Mouse (Mus musculus): ENCODE data around the gene Cox17. TPM values are rescaled to one million over a fixed set of nuclear protein-coding genes. Genes with fewer than 3 reads are reported as not detected.
A peak's percentile ranks its signal among the peaks of the same experiment; 100 is the strongest.

Gene Cox17
- total RNA-seq (2014; rRNA removed): 14.5 and 15.0 TPM in 2 replicates
- polyA plus RNA-seq (2015; fragmentation: Nextera tagmentation; extraction: Ambion mirVana): 65.3 and 66.1 TPM in 2 replicates

GRCm38 (mm10) chr16:38346529-38347325, at the start of gene Cox17, which contains the start of gene Gm21987:
Gene Cox17, plus strand, starts transcription at chr16:38346991.
Gene Gm21987, plus strand, starts transcription at chr16:38347040.
- Histone ChIP-seq H3K4me2 (ENCODE audit: low read depth, low read length, poor library complexity, severe bottlenecking) (peak within 1 kb of the TSS; percentile 82), H3K27me3 (ENCODE audit: insufficient read depth, low read length) (no peaks in the 10 kb centered on the region), H3K9me3 (ENCODE audit: low read length) (no peaks in the 10 kb centered on the region), H3K9ac (replicated peaks; ENCODE audit: low read length, poor library complexity, severe bottlenecking) (peak within 1 kb of the TSS; percentile 76), H3K27ac (ENCODE audit: low read depth, low read length) (peak within 1 kb of the TSS; percentile 78), H3K4me1 (ENCODE audit: insufficient read depth, low read length) (peaks cover 5% of the 10 kb centered on the region; the same call in 1 of the 2 replicates), H3K4me3 (ENCODE audit: low read depth, low read length) (peak within 1 kb of the TSS; percentile 84), H3K36me3 (ENCODE audit: insufficient read depth, low read length) (peaks cover 7% of the 10 kb centered on the region)
- ATAC-seq (ENCODE audit: low FRiP score) (peak; percentile 95), DNase-seq (ENCODE audit: low spot score) (peak; percentile 98)
- no peak for TF ChIP-seq CTCF (IDR thresholded peaks at IDR 0.05)
- WGBS: 3% methylated on average over 35 of the region's 35 CpGs

- H3K4me1 ChIP-seq (ENCODE audit: insufficient read depth, low read length): no peaks in the 10 kb centered on the region
- H3K36me3 ChIP-seq (ENCODE audit: insufficient read depth, low read length): no peaks in the 10 kb centered on the region
- 84% methylated on average over 6 of the region's 6 CpGs for WGBS
- no peaks in the 10 kb centered on the region for H3K9me3 ChIP-seq (ENCODE audit: low read length)
- H3K27me3 ChIP-seq (ENCODE audit: insufficient read depth, low read length): no peaks in the 10 kb centered on the region
- no peak overlapping the region for H3K4me2 ChIP-seq (ENCODE audit: low read depth, low read length, poor library complexity, severe bottlenecking)
- H3K9ac ChIP-seq (replicated peaks; ENCODE audit: low read length, poor library complexity, severe bottlenecking): no peak overlapping the region
- DNase-seq (ENCODE audit: low spot score) (no peak), ATAC-seq (ENCODE audit: low FRiP score) (no peak)
- H3K4me3 ChIP-seq (ENCODE audit: low read depth, low read length): no peak overlapping the region
- no peak overlapping the region for H3K27ac ChIP-seq (ENCODE audit: low read depth, low read length)
- no peak for TF ChIP-seq CTCF (IDR thresholded peaks at IDR 0.05)
Observed at GRCm38 (mm10) chr16:38298410-38298809, 48.4 kb upstream of the Cox17 start.

GRCm38 (mm10) chr16:38302367-38302766, 44.4 kb upstream of the Cox17 start:
- TF ChIP-seq CTCF (IDR thresholded peaks at IDR 0.05): no peak
- ATAC-seq (ENCODE audit: low FRiP score) (no peak), DNase-seq (ENCODE audit: low spot score) (no peak)
- Histone ChIP-seq H3K27me3 (ENCODE audit: insufficient read depth, low read length) (no peaks in the 10 kb centered on the region), H3K4me3 (ENCODE audit: low read depth, low read length) (no peak overlapping the region), H3K9ac (replicated peaks; ENCODE audit: low read length, poor library complexity, severe bottlenecking) (no peak overlapping the region), H3K27ac (ENCODE audit: low read depth, low read length) (no peak overlapping the region), H3K36me3 (ENCODE audit: insufficient read depth, low read length) (no peaks in the 10 kb centered on the region), H3K4me2 (ENCODE audit: low read depth, low read length, poor library complexity, severe bottlenecking) (no peak overlapping the region), H3K9me3 (ENCODE audit: low read length) (no peaks in the 10 kb centered on the region), H3K4me1 (ENCODE audit: insufficient read depth, low read length) (no peaks in the 10 kb centered on the region)
- 92% methylated on average over 13 of the region's 13 CpGs for WGBS

- Histone ChIP-seq H3K36me3 (ENCODE audit: insufficient read depth, low read length) (no peaks in the 10 kb centered on the region), H3K4me3 (ENCODE audit: low read depth, low read length) (no peak overlapping the region), H3K9me3 (ENCODE audit: low read length) (no peaks in the 10 kb centered on the region), H3K27me3 (ENCODE audit: insufficient read depth, low read length) (no peaks in the 10 kb centered on the region), H3K4me2 (ENCODE audit: low read depth, low read length, poor library complexity, severe bottlenecking) (no peak overlapping the region), H3K4me1 (ENCODE audit: insufficient read depth, low read length) (no peaks in the 10 kb centered on the region), H3K27ac (ENCODE audit: low read depth, low read length) (no peak overlapping the region), H3K9ac (replicated peaks; ENCODE audit: low read length, poor library complexity, severe bottlenecking) (no peak overlapping the region)
- ATAC-seq (ENCODE audit: low FRiP score) (no peak), DNase-seq (ENCODE audit: low spot score) (no peak)
- 83% methylated on average over 17 of the region's 17 CpGs for WGBS
- no peak for TF ChIP-seq CTCF (IDR thresholded peaks at IDR 0.05)
Observed at GRCm38 (mm10) chr16:38304460-38305194, 42.2 kb upstream of the Cox17 start.

GRCm38 (mm10) chr16:38306571-38307220, 40.1 kb upstream of the Cox17 start:
- H3K36me3 ChIP-seq (ENCODE audit: insufficient read depth, low read length): no peaks in the 10 kb centered on the region
- H3K4me3 ChIP-seq (ENCODE audit: low read depth, low read length): no peak overlapping the region
- H3K27ac ChIP-seq (ENCODE audit: low read depth, low read length): no peak overlapping the region
- WGBS: 45% methylated on average over 18 of the region's 18 CpGs
- DNase-seq (ENCODE audit: low spot score) (no peak), ATAC-seq (ENCODE audit: low FRiP score) (peak; percentile 41; the same call in 1 of the 2 replicates)
- H3K9ac ChIP-seq (replicated peaks; ENCODE audit: low read length, poor library complexity, severe bottlenecking): no peak overlapping the region
- peak; percentile 57 for TF ChIP-seq CTCF (IDR thresholded peaks at IDR 0.05)
- no peaks in the 10 kb centered on the region for H3K27me3 ChIP-seq (ENCODE audit: insufficient read depth, low read length)
- no peaks in the 10 kb centered on the region for H3K4me1 ChIP-seq (ENCODE audit: insufficient read depth, low read length)
- H3K4me2 ChIP-seq (ENCODE audit: low read depth, low read length, poor library complexity, severe bottlenecking): no peak overlapping the region
- H3K9me3 ChIP-seq (ENCODE audit: low read length): no peaks in the 10 kb centered on the region
